Mouse (Mus musculus): ENCODE data around the gene Tdg. TPM values are rescaled to one million over a fixed set of nuclear protein-coding genes. Genes with fewer than 3 reads are reported as not detected.

The Tdg gene
- total and polyA plus RNA-seq, 2 experiments from 2014 or later: 58.9 to 120 TPM

DNA sequence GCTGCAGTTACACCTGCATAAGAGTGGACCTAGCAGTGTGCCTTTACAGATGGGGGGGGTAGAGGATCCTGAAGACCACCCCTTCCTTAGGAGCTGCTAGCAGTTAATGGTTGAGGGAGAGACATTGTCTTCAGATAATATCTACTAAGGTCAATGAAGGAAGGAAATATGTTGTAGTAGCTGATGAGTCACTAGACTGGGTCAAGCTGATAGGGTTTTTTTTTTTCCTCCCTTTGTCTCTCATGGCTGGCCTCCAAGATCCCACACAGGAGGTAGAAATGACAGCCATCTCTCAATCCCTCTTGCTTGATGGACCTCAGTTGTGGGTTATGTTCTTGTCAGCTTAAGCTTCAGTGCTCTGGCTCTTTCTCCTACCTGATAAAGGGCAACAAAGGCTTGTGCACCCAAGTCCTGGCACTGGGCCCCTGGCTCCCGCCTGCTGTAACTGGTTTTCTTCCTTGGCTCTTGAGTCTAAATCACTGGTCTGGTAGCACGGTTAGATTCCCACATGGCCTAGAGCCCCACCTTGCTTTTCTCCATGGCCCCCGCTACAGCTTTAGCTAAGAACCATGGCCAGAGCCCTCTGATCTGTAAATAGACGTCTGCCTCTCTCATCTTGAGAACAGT lies 66.9 kb downstream of the Tdg start:
- no peak overlapping the region for H3K4me2 ChIP-seq (ENCODE audit: low read depth, low read length)
- H3K36me3 ChIP-seq (ENCODE audit: insufficient read depth, low read length): peaks cover 4% of the 10 kb centered on the region; the same call in 1 of the 2 replicates
- H3K4me3 ChIP-seq (ENCODE audit: low read length): no peak overlapping the region
- TF ChIP-seq CTCF (IDR thresholded peaks at IDR 0.05; ENCODE audit: low read depth): no peak
- ATAC-seq: no peak
- no peak overlapping the region; the same call in 1 of the 2 replicates for H3K27ac ChIP-seq
- H3K9ac ChIP-seq (replicated peaks; ENCODE audit: low read length): no peak overlapping the region
- H3K9me3 ChIP-seq (ENCODE audit: low read length): no peaks in the 10 kb centered on the region
- no peak for DNase-seq (ENCODE audit: low spot score)
- H3K27me3 ChIP-seq (ENCODE audit: insufficient read depth, low read length): no peaks in the 10 kb centered on the region
- WGBS: 69% methylated on average over 4 of the region's 4 CpGs
- H3K4me1 ChIP-seq (ENCODE audit: insufficient read depth, low read length): peaks cover 8% of the 10 kb centered on the region; the same call in 1 of the 2 replicates

DNA sequence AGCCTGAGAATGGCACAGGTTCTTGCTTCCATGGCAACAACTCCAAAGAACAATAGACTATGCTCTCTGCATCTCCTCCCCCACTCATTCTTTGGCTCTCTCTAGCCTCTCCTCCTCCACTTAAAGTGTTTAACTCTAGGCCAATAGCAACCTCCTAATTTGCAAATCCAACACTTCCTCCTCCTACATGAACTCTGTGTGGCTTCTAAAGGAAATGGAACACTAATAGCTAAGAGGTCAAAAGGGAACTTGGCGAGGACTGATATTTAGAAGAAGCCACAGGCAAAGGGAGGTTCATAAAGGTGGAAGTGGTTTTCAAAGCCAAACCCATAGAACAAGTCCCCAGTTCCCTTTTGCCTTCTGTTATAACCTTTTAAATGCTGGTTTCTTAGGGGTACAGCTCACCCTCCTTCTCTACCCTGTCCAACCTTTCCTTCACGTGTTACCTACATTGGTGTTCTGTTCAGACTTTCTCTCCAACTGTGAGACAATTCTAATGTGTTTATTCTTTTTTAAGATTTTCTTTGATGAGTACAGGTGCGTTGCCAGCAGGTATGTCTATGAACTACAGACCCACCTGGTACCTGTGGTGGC lies 67.8 kb downstream of the Tdg start:
- WGBS: 87% methylated on average over 3 of the region's 3 CpGs
- no peak overlapping the region for H3K4me3 ChIP-seq (ENCODE audit: low read length)
- H3K4me1 ChIP-seq (ENCODE audit: insufficient read depth, low read length): peaks cover 8% of the 10 kb centered on the region; the same call in 1 of the 2 replicates
- no peak overlapping the region for H3K9ac ChIP-seq (replicated peaks; ENCODE audit: low read length)
- H3K27ac ChIP-seq: no peak overlapping the region
- no peaks in the 10 kb centered on the region for H3K27me3 ChIP-seq (ENCODE audit: insufficient read depth, low read length)
- TF ChIP-seq CTCF (IDR thresholded peaks at IDR 0.05; ENCODE audit: low read depth): no peak
- H3K4me2 ChIP-seq (ENCODE audit: low read depth, low read length): no peak overlapping the region
- ATAC-seq (no peak), DNase-seq (ENCODE audit: low spot score) (no peak)
- peaks cover 9% of the 10 kb centered on the region; the same call in 1 of the 2 replicates for H3K36me3 ChIP-seq (ENCODE audit: insufficient read depth, low read length)
- no peaks in the 10 kb centered on the region for H3K9me3 ChIP-seq (ENCODE audit: low read length)

DNA sequence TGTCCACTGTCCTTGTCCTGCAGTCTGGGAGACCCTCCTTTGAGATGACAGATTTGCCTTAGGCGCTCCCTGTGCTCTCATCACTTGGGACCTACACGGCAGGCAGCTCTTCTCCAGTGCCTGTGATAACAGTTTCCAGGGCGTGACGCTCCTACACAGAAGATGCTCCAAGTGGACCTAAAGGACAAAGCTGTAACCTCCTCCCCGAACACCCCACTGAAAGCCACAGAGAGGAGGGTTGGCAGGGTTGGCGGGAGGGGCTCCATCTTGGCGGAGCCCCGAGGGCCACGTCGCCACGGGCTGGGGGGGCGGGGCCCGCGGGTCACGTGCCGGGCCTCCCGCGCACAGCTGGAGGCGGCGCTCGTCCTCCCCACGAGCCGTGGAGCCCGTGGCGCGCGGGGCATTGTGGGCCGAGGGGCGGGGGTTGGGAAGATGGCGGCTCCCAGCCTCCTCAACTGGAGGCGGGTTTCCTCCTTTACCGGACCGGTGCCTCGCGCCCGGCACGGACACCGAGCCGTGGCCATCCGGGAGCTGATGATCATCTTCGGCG lies 69.2 kb downstream of the Tdg start:
- no peaks in the 10 kb centered on the region for H3K27me3 ChIP-seq (ENCODE audit: insufficient read depth, low read length)
- peaks cover 8% of the 10 kb centered on the region; the same call in 1 of the 2 replicates for H3K4me1 ChIP-seq (ENCODE audit: insufficient read depth, low read length)
- H3K27ac ChIP-seq: peak overlapping the region; percentile 86
- DNase-seq (ENCODE audit: low spot score): peak; percentile 95
- no peaks in the 10 kb centered on the region for H3K9me3 ChIP-seq (ENCODE audit: low read length)
- no peak for TF ChIP-seq CTCF (IDR thresholded peaks at IDR 0.05; ENCODE audit: low read depth)
- 0% methylated on average over 33 of the region's 42 CpGs for WGBS
- H3K4me3 ChIP-seq (ENCODE audit: low read length): peak overlapping the region; percentile 97
- peaks cover 12% of the 10 kb centered on the region; the same call in 1 of the 2 replicates for H3K36me3 ChIP-seq (ENCODE audit: insufficient read depth, low read length)
- peak; percentile 96 for ATAC-seq
- peak overlapping the region; percentile 77 for H3K4me2 ChIP-seq (ENCODE audit: low read depth, low read length)
- peak overlapping the region; percentile 84 for H3K9ac ChIP-seq (replicated peaks; ENCODE audit: low read length)

DNA sequence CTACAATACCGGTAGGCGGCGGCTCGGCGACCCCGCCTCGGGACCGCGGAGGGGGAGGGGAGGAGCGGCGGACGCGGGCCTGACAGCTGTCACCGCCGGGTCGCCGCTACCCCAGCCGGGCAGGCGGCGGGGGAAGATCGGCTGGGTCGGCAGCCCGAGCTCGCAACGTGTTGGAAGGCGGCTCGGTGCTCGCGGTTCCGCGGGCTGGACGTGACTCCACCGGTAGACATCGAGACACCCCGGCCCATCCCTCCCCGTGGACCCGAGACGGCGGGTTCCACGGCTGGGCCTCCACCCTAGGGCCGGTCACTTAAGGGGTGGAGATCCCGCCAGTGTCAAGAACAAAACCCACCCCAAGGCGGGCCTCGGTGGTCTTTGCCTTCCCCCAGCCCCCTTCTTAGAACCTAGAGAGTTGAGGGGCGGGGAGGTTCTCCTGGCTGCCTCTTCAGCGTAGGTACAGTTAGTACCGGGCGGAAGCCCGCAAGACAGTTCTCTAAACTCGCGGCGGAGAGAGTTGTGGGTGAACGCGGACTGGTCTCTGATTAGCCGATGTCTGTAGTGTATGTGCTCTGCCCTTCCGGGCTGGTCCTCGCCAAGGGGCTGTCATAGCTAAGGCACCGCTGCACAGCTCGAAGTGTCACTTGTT lies 69.8 kb downstream of the Tdg start:
- Histone ChIP-seq H3K27me3 (ENCODE audit: insufficient read depth, low read length) (no peaks in the 10 kb centered on the region), H3K36me3 (ENCODE audit: insufficient read depth, low read length) (peaks cover 12% of the 10 kb centered on the region; the same call in 1 of the 2 replicates), H3K9ac (replicated peaks; ENCODE audit: low read length) (peak overlapping the region; percentile 84), H3K9me3 (ENCODE audit: low read length) (no peaks in the 10 kb centered on the region), H3K4me3 (ENCODE audit: low read length) (peak overlapping the region; percentile 97), H3K4me1 (ENCODE audit: insufficient read depth, low read length) (peaks cover 8% of the 10 kb centered on the region; the same call in 1 of the 2 replicates), H3K27ac (peak overlapping the region; percentile 86), H3K4me2 (ENCODE audit: low read depth, low read length) (peak overlapping the region; percentile 77)
- under 1% methylated on average over 43 of the region's 59 CpGs for WGBS
- DNase-seq (ENCODE audit: low spot score): peak; percentile 36
- TF ChIP-seq CTCF (IDR thresholded peaks at IDR 0.05; ENCODE audit: low read depth): 0 out of 2 replicates have a peak, but pooled peaks have one; percentile 2
- ATAC-seq: peak; percentile 85

Other genes with a start within 250 kb of the Tdg start
- not detected in 2 replicates for gene Gm1553, start 137.2 kb upstream of the Tdg start, total RNA-seq (2014; rRNA removed)
- not detected in 2 replicates for gene Gm1553, start 137.2 kb upstream of the Tdg start, polyA plus RNA-seq (2015; fragmentation: Nextera tagmentation; extraction: Ambion mirVana)
- 23.3 and 31.0 TPM in 2 replicates for gene 1190007I07Rik, start 6.6 kb upstream of the Tdg start, total RNA-seq (2014; rRNA removed)
- gene 1190007I07Rik, start 6.6 kb upstream of the Tdg start, polyA plus RNA-seq (2015; fragmentation: Nextera tagmentation; extraction: Ambion mirVana): 35.2 and 38.0 TPM in 2 replicates
- gene Glt8d2, start 60.8 kb downstream of the Tdg start, total RNA-seq (2014; rRNA removed): 1.0 and 2.1 TPM in 2 replicates
- 1.2 and 1.5 TPM in 2 replicates for gene Glt8d2, start 60.8 kb downstream of the Tdg start, polyA plus RNA-seq (2015; fragmentation: Nextera tagmentation; extraction: Ambion mirVana)
- gene Hcfc2, start 66.3 kb downstream of the Tdg start, total RNA-seq (2014; rRNA removed): 19.2 and 22.9 TPM in 2 replicates
- gene Hcfc2, start 66.3 kb downstream of the Tdg start, polyA plus RNA-seq (2015; fragmentation: Nextera tagmentation; extraction: Ambion mirVana): 24.8 and 29.7 TPM in 2 replicates
- 30.9 and 34.4 TPM in 2 replicates for gene Nfyb, start 134.3 kb downstream of the Tdg start, total RNA-seq (2014; rRNA removed)
- gene Nfyb, start 134.3 kb downstream of the Tdg start, polyA plus RNA-seq (2015; fragmentation: Nextera tagmentation; extraction: Ambion mirVana): 27.3 and 28.1 TPM in 2 replicates
- gene Txnrd1, start 204.1 kb downstream of the Tdg start, total RNA-seq (2014; rRNA removed): 79.6 and 80.0 TPM in 2 replicates
- gene Txnrd1, start 204.1 kb downstream of the Tdg start, polyA plus RNA-seq (2015; fragmentation: Nextera tagmentation; extraction: Ambion mirVana): 62.3 and 64.8 TPM in 2 replicates
- 0.50 and 2.6 TPM in 2 replicates for gene Eid3, start 236.8 kb downstream of the Tdg start, total RNA-seq (2014; rRNA removed)
- gene Eid3, start 236.8 kb downstream of the Tdg start, polyA plus RNA-seq (2015; fragmentation: Nextera tagmentation; extraction: Ambion mirVana): 0.26 and 0.33 TPM in 2 replicates